Mouse (Mus musculus) neural tube, embryonic 15.5 days (tissue): ENCODE measurements at regions not wholly inside any gene's neighbourhood (a gene's known extent, or its start where the extent isn't known, plus 50 kb on each side); places are given as distances from the start of the nearest gene placed in this dataset.

ENCODE experiments used
- ATAC-seq: fragments of 200-750 bp; cut with Nextera tagmentation; 2 replicates; pipeline ENCODE4 v1.8.0; 2017; ENCODE audit warnings: mild to moderate bottlenecking, moderate TSS enrichment, moderate library complexity; ENCODE audit not compliant: low FRiP score
- H3K27ac ChIP-seq: fragments of 300-500 bp; sonication (generic); replicated peaks from 2 replicates; pipeline ENCODE4 v1.5.1; 2015; ENCODE audit warnings: mild to moderate bottlenecking, inconsistent platforms
- H3K27me3 ChIP-seq: fragments of 300-500 bp; sonication (generic); replicated peaks from 2 replicates; pipeline ENCODE4 v1.6.1; 2015; ENCODE audit warnings: inconsistent platforms
- H3K36me3 ChIP-seq: fragments of 300-500 bp; sonication (generic); 2 replicates; pipeline ENCODE4 v1.6.1; 2015; ENCODE audit warnings: inconsistent platforms
- H3K4me1 ChIP-seq: fragments of 300-500 bp; sonication (generic); 2 replicates; pipeline ENCODE4 v1.6.1; 2015; ENCODE audit warnings: inconsistent platforms
- H3K4me2 ChIP-seq: fragments of 300-500 bp; sonication (generic); 2 replicates; pipeline ENCODE4 v1.6.1; 2015; ENCODE audit warnings: inconsistent platforms, mild to moderate bottlenecking, moderate library complexity
- H3K4me3 ChIP-seq: fragments of 300-500 bp; sonication (generic); replicated peaks from 2 replicates; pipeline ENCODE4 v1.5.1; 2015; ENCODE audit warnings: mild to moderate bottlenecking, inconsistent platforms
- H3K9ac ChIP-seq: fragments of 300-500 bp; sonication (generic); replicated peaks from 2 replicates; pipeline ENCODE4 v1.6.1; 2015; ENCODE audit warnings: mild to moderate bottlenecking, inconsistent platforms
- H3K9me3 ChIP-seq: fragments of 300-500 bp; sonication (generic); replicated peaks from 2 replicates; pipeline ENCODE4 v1.6.1; 2016; ENCODE audit warnings: inconsistent platforms
- WGBS: fragments of 180-500 bp; shearing (Covaris S2); methylation state at CpG from one replicate; pipeline ENCODE4 v1.1.7; 2015; ENCODE audit warnings: mixed read lengths; 5-methylcytosine and 5-hydroxymethylcytosine counted together

GRCm38 (mm10) chrX:47726285-47726684 is 166.5 kb downstream of the Smarca1 start:
- H3K9me3 ChIP-seq: no peaks in the 10 kb centered on the region
- WGBS: 85% methylated on average over 2 of the region's 2 CpGs

GRCm38 (mm10) chrX:47703080-47703479 is 189.7 kb downstream of the Smarca1 start:
- Histone ChIP-seq H3K9ac (no peak overlapping the region), H3K4me2 (no peak overlapping the region), H3K36me3 (no peaks in the 10 kb centered on the region), H3K27me3 (no peaks in the 10 kb centered on the region), H3K4me1 (no peaks in the 10 kb centered on the region), H3K4me3 (no peak overlapping the region), H3K9me3 (no peaks in the 10 kb centered on the region), H3K27ac (no peak overlapping the region)
- no peak for ATAC-seq

More at GRCm38 (mm10) chrX:47726285-47726684, 166.5 kb downstream of the Smarca1 start:
- no peaks in the 10 kb centered on the region for H3K36me3 ChIP-seq
- no peak overlapping the region for H3K9ac ChIP-seq
- no peak overlapping the region for H3K27ac ChIP-seq
- no peaks in the 10 kb centered on the region for H3K27me3 ChIP-seq
- no peak overlapping the region for H3K4me2 ChIP-seq
- no peak for ATAC-seq
- H3K4me1 ChIP-seq: no peaks in the 10 kb centered on the region
- H3K4me3 ChIP-seq: no peak overlapping the region

GRCm38 (mm10) chrX:47668778-47669177 is 224.0 kb downstream of the Smarca1 start:
- Histone ChIP-seq H3K27ac (no peak overlapping the region), H3K4me3 (no peak overlapping the region), H3K9ac (no peak overlapping the region), H3K9me3 (no peaks in the 10 kb centered on the region), H3K4me2 (no peak overlapping the region), H3K27me3 (no peaks in the 10 kb centered on the region), H3K36me3 (no peaks in the 10 kb centered on the region), H3K4me1 (no peaks in the 10 kb centered on the region)
- ATAC-seq: no peak

- Histone ChIP-seq H3K9ac (no peak overlapping the region), H3K36me3 (no peaks in the 10 kb centered on the region), H3K9me3 (no peaks in the 10 kb centered on the region), H3K27me3 (no peaks in the 10 kb centered on the region), H3K4me3 (no peak overlapping the region), H3K27ac (no peak overlapping the region), H3K4me2 (no peak overlapping the region), H3K4me1 (no peaks in the 10 kb centered on the region)
- 41% methylated on average over 2 of the region's 2 CpGs for WGBS
- no peak for ATAC-seq
These were observed 246.3 kb downstream of the Smarca1 start for GRCm38 (mm10) chrX:47646523-47646922.

GRCm38 (mm10) chrX:47641191-47641590 is 251.6 kb downstream of the Smarca1 start:
- WGBS: 66% methylated on average over 2 of the region's 2 CpGs
- Histone ChIP-seq H3K4me3 (no peak overlapping the region), H3K9ac (no peak overlapping the region), H3K4me1 (no peaks in the 10 kb centered on the region), H3K4me2 (no peak overlapping the region), H3K27ac (no peak overlapping the region), H3K9me3 (no peaks in the 10 kb centered on the region), H3K36me3 (no peaks in the 10 kb centered on the region), H3K27me3 (no peaks in the 10 kb centered on the region)
- ATAC-seq: no peak

- no peaks in the 10 kb centered on the region for H3K36me3 ChIP-seq
These were observed 253.9 kb downstream of the Smarca1 start for GRCm38 (mm10) chrX:47638831-47639316.

GRCm38 (mm10) chrX:47622881-47623613 is 269.7 kb downstream of the Smarca1 start:
- ATAC-seq: no peak

More at GRCm38 (mm10) chrX:47638831-47639316, 253.9 kb downstream of the Smarca1 start:
- H3K9ac ChIP-seq: no peak overlapping the region
- H3K27ac ChIP-seq: no peak overlapping the region
- H3K4me2 ChIP-seq: no peak overlapping the region
- no peaks in the 10 kb centered on the region for H3K27me3 ChIP-seq
- H3K4me1 ChIP-seq: no peaks in the 10 kb centered on the region
- H3K9me3 ChIP-seq: no peaks in the 10 kb centered on the region
- ATAC-seq: no peak
- WGBS: 84% methylated on average over 1 of the region's 1 CpGs
- H3K4me3 ChIP-seq: no peak overlapping the region

GRCm38 (mm10) chrX:47612364-47612763 is 280.4 kb downstream of the Smarca1 start:
- Histone ChIP-seq H3K27me3 (no peaks in the 10 kb centered on the region), H3K36me3 (no peaks in the 10 kb centered on the region), H3K9me3 (no peaks in the 10 kb centered on the region), H3K27ac (no peak overlapping the region), H3K4me3 (no peak overlapping the region), H3K9ac (no peak overlapping the region), H3K4me2 (no peak overlapping the region), H3K4me1 (no peaks in the 10 kb centered on the region)
- 73% methylated on average over 1 of the region's 1 CpGs for WGBS
- ATAC-seq: peak; percentile 61; the same call in 1 of the 2 replicates

More at GRCm38 (mm10) chrX:47622881-47623613, 269.7 kb downstream of the Smarca1 start:
- Histone ChIP-seq H3K27ac (no peak overlapping the region), H3K4me1 (no peaks in the 10 kb centered on the region), H3K9me3 (no peaks in the 10 kb centered on the region), H3K4me2 (no peak overlapping the region), H3K9ac (no peak overlapping the region), H3K36me3 (no peaks in the 10 kb centered on the region), H3K4me3 (no peak overlapping the region), H3K27me3 (no peaks in the 10 kb centered on the region)
- WGBS: 93% methylated on average over 4 of the region's 4 CpGs
